Mouse (Mus musculus): ENCODE data around the gene Pdcd5.

DNA sequence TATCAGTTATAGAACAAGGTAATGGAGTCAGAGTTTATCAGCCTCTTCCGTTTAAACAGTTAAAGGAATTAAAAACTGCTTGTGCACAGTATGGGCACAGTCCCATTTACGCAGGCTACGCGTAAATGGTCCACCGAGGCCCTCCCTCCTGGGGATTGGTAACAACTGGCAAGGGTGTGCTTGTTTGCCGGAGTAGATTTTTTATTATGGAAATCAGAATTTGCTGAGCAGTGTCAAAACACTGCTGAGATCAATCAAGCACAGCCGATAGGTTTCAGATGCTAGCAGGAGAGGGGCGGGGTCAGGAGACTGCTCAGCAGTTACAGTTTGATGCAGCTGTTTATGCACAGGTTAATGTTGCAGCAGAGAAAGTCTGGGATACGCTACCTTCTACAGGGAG is 41.0 kb upstream of the Pdcd5 start:
- TF ChIP-seq POLR2A (IDR thresholded peaks at IDR 0.05; ENCODE audit: borderline replicate concordance, low read depth, low read length) (no peak), CTCF (IDR thresholded peaks at IDR 0.05; ENCODE audit: low read depth, low read length) (no peak)

Data from bone marrow macrophage, adult 2 months (primary cell).